Mouse (Mus musculus) bone marrow, adult 2 months (tissue): ENCODE measurements around the gene Jmjd1c. TPM values are rescaled to one million over a fixed set of nuclear protein-coding genes. Genes with fewer than 3 reads are reported as not detected.

Source experiments
- H3K27ac ChIP-seq: fragments of 200-500 bp; 2 replicates; pipeline ENCODE4 v1.5.1; 2012; ENCODE audit warnings: low read depth, mild to moderate bottlenecking, control low read depth, inconsistent platforms, low read length; ENCODE audit not compliant: control insufficient read depth, poor library complexity, insufficient read depth
- H3K4me1 ChIP-seq: fragments of 200-500 bp; 2 replicates; pipeline ENCODE4 v1.6.1; 2011; ENCODE audit warnings: low read length; ENCODE audit not compliant: control insufficient read depth, insufficient read depth
- H3K4me3 ChIP-seq: fragments of 200-500 bp; replicated peaks from 2 replicates; pipeline ENCODE3; 2011; ENCODE audit warnings: mild to moderate bottlenecking, low read depth, low read length, control low read depth; ENCODE audit not compliant: control insufficient read depth
- CTCF ChIP-seq: fragments of 200-500 bp; IDR thresholded peaks from 2 replicates; pipeline ENCODE4 v1.5.1; 2011; ENCODE audit warnings: low read length, control low read depth; ENCODE audit not compliant: control insufficient read depth, insufficient read depth
- POLR2A ChIP-seq: fragments of 200-500 bp; IDR thresholded peaks from 2 replicates; pipeline ENCODE4 v1.6.1; 2011; ENCODE audit warnings: low read depth, mild to moderate bottlenecking, control low read depth, low read length, borderline replicate concordance; ENCODE audit not compliant: control insufficient read depth
- WGBS: fragments of 180-500 bp; shearing (Covaris S2); methylation state at CpG from one replicate; pipeline ENCODE4 v1.1.7; 2018; 5-methylcytosine and 5-hydroxymethylcytosine counted together
- polyA plus RNA-seq: library from polyadenylated mRNA; stranded (reverse); fragments of >200 nt; gene quantifications from 2 replicates; pipeline ENCODE4 v1.2.4, GENCODE M21; 2011; ENCODE audit warnings: low replicate concordance; ENCODE audit not compliant: missing spikeins, insufficient read depth, insufficient read length

Gene Jmjd1c
- polyA plus RNA-seq, 1 experiment: 18.0 TPM

- TF ChIP-seq POLR2A (no peak), CTCF (no peak)
- no peak overlapping the region for H3K27ac ChIP-seq
- H3K4me1 ChIP-seq: no peaks in the 10 kb centered on the region
- 89% methylated on average over 6 of the region's 6 CpGs for WGBS
- no peak overlapping the region for H3K4me3 ChIP-seq
Measured at GRCm38 (mm10) chr10:67230439-67230838, 134.5 kb downstream of the Jmjd1c start.

GRCm38 (mm10) chr10:67247145-67247544 lies 151.2 kb downstream of the Jmjd1c start:
- H3K4me3 ChIP-seq: no peak overlapping the region
- no peak overlapping the region for H3K27ac ChIP-seq
- H3K4me1 ChIP-seq: no peaks in the 10 kb centered on the region
- TF ChIP-seq CTCF: peak; percentile 62
- TF ChIP-seq POLR2A: no peak
- WGBS: 88% methylated on average over 4 of the region's 4 CpGs

GRCm38 (mm10) chr10:67249486-67249885 lies 153.6 kb downstream of the Jmjd1c start:
- Histone ChIP-seq H3K4me3 (no peak overlapping the region), H3K27ac (no peak overlapping the region), H3K4me1 (no peaks in the 10 kb centered on the region)
- 88% methylated on average over 2 of the region's 2 CpGs for WGBS
- TF ChIP-seq POLR2A: no peak
- TF ChIP-seq CTCF: no peak

GRCm38 (mm10) chr10:67250846-67251245 lies 154.9 kb downstream of the Jmjd1c start:
- TF ChIP-seq POLR2A (no peak), CTCF (no peak)
- Histone ChIP-seq H3K27ac (no peak overlapping the region), H3K4me3 (no peak overlapping the region), H3K4me1 (no peaks in the 10 kb centered on the region)
- WGBS: 90% methylated on average over 6 of the region's 6 CpGs

GRCm38 (mm10) chr10:67252353-67252752 lies 156.4 kb downstream of the Jmjd1c start:
- whole genome bisulfite sequencing: 70% methylated on average over 5 of the region's 5 CpGs
- TF ChIP-seq POLR2A (no peak), CTCF (no peak)
- Histone ChIP-seq H3K4me1 (no peaks in the 10 kb centered on the region), H3K4me3 (no peak overlapping the region), H3K27ac (no peak overlapping the region)

GRCm38 (mm10) chr10:67253115-67253514 lies 157.2 kb downstream of the Jmjd1c start:
- Histone ChIP-seq H3K4me3 (no peak overlapping the region), H3K27ac (no peak overlapping the region), H3K4me1 (no peaks in the 10 kb centered on the region)
- WGBS: 92% methylated on average over 1 of the region's 1 CpGs
- no peak for TF ChIP-seq POLR2A
- TF ChIP-seq CTCF: no peak

GRCm38 (mm10) chr10:67264852-67265251 lies 168.9 kb downstream of the Jmjd1c start:
- WGBS: 50% methylated on average over 1 of the region's 1 CpGs
- H3K27ac ChIP-seq: no peak overlapping the region
- no peak for TF ChIP-seq POLR2A
- TF ChIP-seq CTCF: peak; percentile 37; the same call in 1 of the 2 replicates

GRCm38 (mm10) chr10:67275916-67276315 lies 180.0 kb downstream of the Jmjd1c start:
- no peak overlapping the region for H3K4me3 ChIP-seq
- no peak overlapping the region for H3K27ac ChIP-seq
- TF ChIP-seq POLR2A (no peak), CTCF (no peak)
- H3K4me1 ChIP-seq: no peaks in the 10 kb centered on the region; the same call in 1 of the 2 replicates

More at GRCm38 (mm10) chr10:67264852-67265251, 168.9 kb downstream of the Jmjd1c start:
- no peak overlapping the region for H3K4me3 ChIP-seq
- no peaks in the 10 kb centered on the region for H3K4me1 ChIP-seq

- TF ChIP-seq POLR2A (no peak), CTCF (no peak)
- H3K4me3 ChIP-seq: peak overlapping the region; percentile 5
- peaks cover 5% of the 10 kb centered on the region for H3K4me1 ChIP-seq
- H3K27ac ChIP-seq: no peak overlapping the region
- 74% methylated on average over 8 of the region's 8 CpGs for WGBS
Measured at GRCm38 (mm10) chr10:67281852-67282251, 185.9 kb downstream of the Jmjd1c start.

GRCm38 (mm10) chr10:67282531-67282930 lies 186.6 kb downstream of the Jmjd1c start:
- Histone ChIP-seq H3K4me3 (no peak overlapping the region), H3K4me1 (peaks cover 5% of the 10 kb centered on the region), H3K27ac (no peak overlapping the region)
- 84% methylated on average over 2 of the region's 2 CpGs for WGBS
- TF ChIP-seq CTCF (no peak), POLR2A (no peak)
